Mouse (Mus musculus): ENCODE measurements around the gene Gnb5. TPM values are rescaled to one million over a fixed set of nuclear protein-coding genes. Genes with fewer than 3 reads are reported as not detected.

The Gnb5 gene
- polyA plus RNA-seq, 1 experiment from 2014 or later = 63.7 TPM

Other genes starting within 250 kb of the Gnb5 start
- 33.1 and 33.5 TPM in 2 replicates for gene Myo5a, start 235.3 kb upstream of the Gnb5 start, polyA plus RNA-seq (2015; fragmentation: Nextera tagmentation; extraction: Ambion mirVana)
- 0.45 TPM in 2 replicates for gene Myo5c, start 74.3 kb upstream of the Gnb5 start, polyA plus RNA-seq (2015; fragmentation: Nextera tagmentation; extraction: Ambion mirVana)
- gene Bcl2l10, start 41.5 kb downstream of the Gnb5 start, polyA plus RNA-seq (2015; fragmentation: Nextera tagmentation; extraction: Ambion mirVana) = not detected in 2 replicates
- 168 and 170 TPM in 2 replicates for gene Mapk6, start 103.7 kb downstream of the Gnb5 start, polyA plus RNA-seq (2015; fragmentation: Nextera tagmentation; extraction: Ambion mirVana)
- gene Leo1, start 135.2 kb downstream of the Gnb5 start, polyA plus RNA-seq (2015; fragmentation: Nextera tagmentation; extraction: Ambion mirVana) = 41.4 and 44.5 TPM in 2 replicates

All from neural tube, embryonic 13.5 days (tissue).